Mouse (Mus musculus): Measurements from ENCODE around the gene Arl5a. TPM values are rescaled to one million over a fixed set of nuclear protein-coding genes. Genes with fewer than 3 reads are reported as not detected.

Arl5a gene
- polyA plus RNA-seq (2012; ENCODE audit: low replicate concordance), result 9.3 and 16.0 TPM in 2 replicates

DNA sequence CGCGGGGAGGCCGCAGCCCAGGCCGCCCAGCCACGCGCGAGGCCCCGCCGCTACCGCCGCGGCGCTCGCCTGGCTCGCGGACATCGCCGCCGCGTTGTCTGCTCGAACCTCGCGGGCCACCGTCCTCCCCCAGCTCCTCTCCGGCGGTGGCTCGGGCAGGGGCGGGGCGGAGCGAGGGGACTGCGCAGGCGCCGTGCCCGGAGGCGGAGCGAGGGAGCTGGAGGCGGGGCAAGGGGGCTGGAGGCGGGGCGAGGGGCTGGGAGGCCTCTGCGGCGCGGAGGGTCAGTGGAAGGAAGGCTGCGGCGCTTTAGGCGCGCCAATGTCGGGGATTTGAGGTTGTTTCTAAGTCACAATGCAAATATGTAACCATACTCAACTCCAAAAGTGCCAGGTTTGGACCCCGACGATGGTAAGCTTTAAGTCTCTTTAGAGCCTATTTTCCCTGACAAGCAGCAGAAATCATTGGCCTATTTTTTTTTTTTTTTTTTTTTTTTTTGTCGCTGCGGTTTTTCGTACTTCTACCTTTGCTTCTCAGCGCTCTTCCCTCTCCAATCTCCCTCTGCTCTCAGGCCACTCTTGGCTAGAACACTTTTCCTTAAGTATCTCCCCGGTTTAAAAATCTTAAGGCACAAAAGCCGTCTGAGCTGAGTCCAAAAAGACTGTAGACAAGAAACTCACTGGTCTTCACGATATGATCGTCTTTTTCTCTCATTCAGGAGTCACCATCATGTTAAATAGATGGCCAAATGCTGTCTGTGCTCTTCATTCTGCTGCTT lies at the start of gene Arl5a:
TSS of gene Arl5a (minus strand) at position 155 of the 776 bp plus-strand sequence.

GRCm38 (mm10) chr2:52378448-52378804 lies 46.3 kb downstream of the Arl5a start, which contains the start of gene Neb:
Gene Neb, minus strand, starts transcription at chr2:52378474.

Other genes with a start within 250 kb of the Arl5a start
- gene Neb, start 46.4 kb downstream of the Arl5a start, polyA plus RNA-seq (2012; ENCODE audit: low replicate concordance), result 0.07 and 0.18 TPM in 2 replicates

All from hematopoietic multipotent progenitor cell, adult 10-12 weeks (in vitro differentiated cells).